Mouse (Mus musculus): ENCODE measurements at regions not wholly inside any gene's neighbourhood (a gene's known extent, or its start where the extent isn't known, plus 50 kb on each side); places are given as distances from the start of the nearest gene placed in this dataset.

- TF ChIP-seq CTCF (IDR thresholded peaks at IDR 0.05; ENCODE audit: borderline replicate concordance, insufficient read depth, low read length) (no peak), POLR2A (IDR thresholded peaks at IDR 0.05; ENCODE audit: low read depth, low read length) (no peak)
Observed at GRCm38 (mm10) chr16:50122460-50122859, 309.7 kb downstream of the Bbx start.
